Comparison of ENCODE assay signal across 8 mouse cellular contexts in genomic region chr6:100833811-100834481, GRCm38 (mm10). TPM values are rescaled to one million over a fixed set of nuclear protein-coding genes. Genes with fewer than 3 reads are reported as not detected.
DNase-seq lines count a peak whose midpoint lies in the region; ATAC-seq and TF ChIP-seq lines count a peak whose summit lies in the region.

No protein-coding gene starts in this region.

- no peaks in the 10 kb centered on the region for H3K27me3 ChIP-seq in forebrain, embryonic 10.5 days (ENCODE audit: poor library complexity, severe bottlenecking)
- no peaks in the 10 kb centered on the region for H3K27me3 ChIP-seq in heart, embryonic 15.5 days
- no peaks in the 10 kb centered on the region for H3K27me3 ChIP-seq in liver, embryonic 14.5 days (ENCODE audit: control insufficient read depth, insufficient read depth, low read length)
- H3K27me3 ChIP-seq in neural tube, embryonic 11.5 days (ENCODE audit: control insufficient read depth, insufficient read depth, low read length) = no peaks in the 10 kb centered on the region

- H3K27ac ChIP-seq in forebrain, embryonic 10.5 days = peak overlapping the region; percentile 98
- peak overlapping the region; percentile 88 for H3K27ac ChIP-seq in heart, embryonic 15.5 days
- no peak overlapping the region for H3K27ac ChIP-seq in liver, embryonic 14.5 days
- H3K27ac ChIP-seq in neural tube, embryonic 11.5 days (ENCODE audit: low read depth, low read length) = peak overlapping the region; percentile 71

- no peaks in the 10 kb centered on the region for H3K9me3 ChIP-seq in forebrain, embryonic 10.5 days
- H3K9me3 ChIP-seq in heart, embryonic 15.5 days (replicated peaks) = no peaks in the 10 kb centered on the region
- no peaks in the 10 kb centered on the region for H3K9me3 ChIP-seq in liver, embryonic 14.5 days (ENCODE audit: control insufficient read depth, low read length)
- no peaks in the 10 kb centered on the region for H3K9me3 ChIP-seq in neural tube, embryonic 11.5 days (ENCODE audit: control insufficient read depth, low read length)

- H3K4me3 ChIP-seq in forebrain, embryonic 10.5 days = peak overlapping the region; percentile 90
- H3K4me3 ChIP-seq in heart, embryonic 15.5 days = peak overlapping the region; percentile 76
- peak overlapping the region; percentile 71 to 82 for H3K4me3 ChIP-seq in liver, embryonic 14.5 days (ENCODE audit: insufficient read depth in 1 of 2, low read depth in 2 of 2, low read length in 2 of 2)
- H3K4me3 ChIP-seq in neural tube, embryonic 11.5 days (ENCODE audit: low read depth, low read length) = peak overlapping the region; percentile 71

- TF ChIP-seq CTCF in liver, embryonic 14.5 days (IDR thresholded peaks at IDR 0.05; ENCODE audit: low read depth) = peak; percentile 55

- no peak for TF ChIP-seq EP300 in liver, embryonic 14.5 days (IDR thresholded peaks at IDR 0.05; ENCODE audit: low read depth)

- peak overlapping the region; percentile 60 for H3K4me2 ChIP-seq in heart, embryonic 15.5 days
- H3K4me2 ChIP-seq in liver, embryonic 14.5 days (ENCODE audit: low read depth) = peak overlapping the region; percentile 67
- H3K4me2 ChIP-seq in neural tube, embryonic 11.5 days (ENCODE audit: low read depth) = peak overlapping the region; percentile 49

- ATAC-seq in heart, embryonic 15.5 days (replicated peaks; ENCODE audit: insufficient number of reproducible peaks, insufficient read depth, low FRiP score, low read depth) = peak; percentile 87
- ATAC-seq in liver, embryonic 14.5 days (ENCODE audit: insufficient read depth) = peak; percentile 82
- ATAC-seq in neural tube, embryonic 11.5 days (ENCODE audit: insufficient read depth, low FRiP score, low TSS enrichment) = peak; percentile 92

- peak overlapping the region; percentile 79 for H3K9ac ChIP-seq in heart, embryonic 15.5 days
- H3K9ac ChIP-seq in liver, embryonic 14.5 days (replicated peaks) = peak overlapping the region; percentile 69
- peak overlapping the region; percentile 71 for H3K9ac ChIP-seq in neural tube, embryonic 11.5 days (ENCODE audit: low read length)

- peak; percentile 29 to 39 for DNase-seq in CD8-positive naive resting alpha-beta T cell, adult 2 months (ENCODE audit: low read depth in 2 of 2, low spot score in 2 of 2)
- DNase-seq in c-Kit-positive CD71-negative TER-119-negative erythroid progenitor cells, embryonic 14.5 days (ENCODE audit: low read depth) = peak; percentile 20
- peak; percentile 62 for DNase-seq in forebrain, embryonic 10.5 days (ENCODE audit: extremely low spot score, low spot score)
- DNase-seq in kidney, postnatal 25 days = peak; percentile 53 to 71
- DNase-seq in liver, embryonic 14.5 days (ENCODE audit: low read depth in 3 of 3, low spot score in 3 of 3) = peak; percentile 20 to 41 (median 27)
- DNase-seq in neural tube, embryonic 11.5 days (ENCODE audit: low spot score) = peak; percentile 74
- peak; percentile 35 for DNase-seq in telencephalon, adult 2 months (ENCODE audit: low read depth, low spot score)

- WGBS in forebrain, embryonic 10.5 days = under 1% methylated on average over 53 of the region's 72 CpGs
- under 1% methylated on average over 35 of the region's 72 CpGs for WGBS in heart, embryonic 15.5 days
- WGBS in liver, embryonic 14.5 days (ENCODE audit: insufficient replicate concordance) = under 1% methylated on average over 40 of the region's 72 CpGs
- WGBS in neural tube, embryonic 11.5 days = under 1% methylated on average over 45 of the region's 72 CpGs

- peaks cover 30% of the 10 kb centered on the region for H3K4me1 ChIP-seq in forebrain, embryonic 10.5 days
- peaks cover 23% of the 10 kb centered on the region for H3K4me1 ChIP-seq in heart, embryonic 15.5 days (replicated peaks)
- peaks cover 4 to 8% of the 10 kb centered on the region in 2 experiments for H3K4me1 ChIP-seq in liver, embryonic 14.5 days (replicated peaks; ENCODE audit: control insufficient read depth in 2 of 2, insufficient read depth in 2 of 2, low read length in 1 of 2)
- peaks cover 5% of the 10 kb centered on the region for H3K4me1 ChIP-seq in neural tube, embryonic 11.5 days (ENCODE audit: control insufficient read depth, insufficient read depth, low read length)

- H3K36me3 ChIP-seq in forebrain, embryonic 10.5 days (replicated peaks) = peaks cover 44% of the 10 kb centered on the region
- H3K36me3 ChIP-seq in heart, embryonic 15.5 days = peaks cover 34% of the 10 kb centered on the region
- peaks cover 34% of the 10 kb centered on the region for H3K36me3 ChIP-seq in liver, embryonic 14.5 days (replicated peaks; ENCODE audit: control insufficient read depth, insufficient read depth, low read depth)
- H3K36me3 ChIP-seq in neural tube, embryonic 11.5 days (ENCODE audit: control insufficient read depth, insufficient read depth, low read length) = peaks cover 13% of the 10 kb centered on the region

RNA-seq across cellular contexts. Expression of gene Ppp4r2, which starts 0.5 kb away (rescaled TPM):
- polyA plus RNA-seq in forebrain, embryonic 10.5 days (2016; fragmentation: Nextera tagmentation; extraction: Ambion mirVana) = 24.4 and 24.7 TPM in 2 replicates
- 12.0 and 13.5 TPM in 2 replicates for polyA plus RNA-seq in heart, embryonic 15.5 days (2015; fragmentation: Nextera tagmentation; extraction: Ambion mirVana)
- polyA plus RNA-seq in liver, embryonic 14.5 days (2012; rRNA removed) = 7.6 and 13.6 TPM in 2 replicates
- 10.6 and 12.3 TPM in 2 replicates for polyA plus RNA-seq in liver, embryonic 14.5 days (2014; fragmentation: Nextera tagmentation; extraction: Ambion mirVana)
- polyA plus RNA-seq in neural tube, embryonic 11.5 days (2014; fragmentation: Nextera tagmentation; extraction: Ambion mirVana) = 35.1 and 36.7 TPM in 2 replicates

Comparison
In these comparisons a context has a peak if more than half of its experiments do, and no peak if none do; other contexts are left out.
1. DNase-seq: peak in every context shown above with its lines; median percentile 74 in neural tube, embryonic 11.5 days; 62 in forebrain, embryonic 10.5 days; 62 in kidney, postnatal 25 days; 35 in telencephalon, adult 2 months; 34 in CD8-positive naive resting alpha-beta T cell, adult 2 months; 27 in liver, embryonic 14.5 days; 20 in c-Kit-positive CD71-negative TER-119-negative erythroid progenitor cells, embryonic 14.5 days.